Mouse (Mus musculus) heart, embryonic 15.5 days (tissue): Measurements from ENCODE around the gene Adam8. TPM values are rescaled to one million over a fixed set of nuclear protein-coding genes. Genes with fewer than 3 reads are reported as not detected.

Experiments used
- ATAC-seq: fragments of 200-750 bp; cut with Nextera tagmentation; replicated peaks from 2 replicates; pipeline ENCODE4 v1.8.0; 2017; ENCODE audit warnings: low read depth, moderate TSS enrichment; ENCODE audit not compliant: insufficient number of reproducible peaks, insufficient read depth, low FRiP score
- H3K27ac ChIP-seq: fragments of 300-500 bp; sonication (generic); 2 replicates; pipeline ENCODE4 v1.5.1; 2015; ENCODE audit warnings: mild to moderate bottlenecking, inconsistent platforms
- H3K27me3 ChIP-seq: fragments of 300-500 bp; sonication (generic); 2 replicates; pipeline ENCODE4 v1.6.1; 2015; ENCODE audit warnings: inconsistent platforms
- H3K36me3 ChIP-seq: fragments of 300-500 bp; sonication (generic); 2 replicates; pipeline ENCODE4 v1.6.1; 2015; ENCODE audit warnings: mild to moderate bottlenecking, inconsistent platforms
- H3K4me1 ChIP-seq: fragments of 300-500 bp; sonication (generic); replicated peaks from 2 replicates; pipeline ENCODE4 v1.6.1; 2015; ENCODE audit warnings: inconsistent platforms
- H3K4me2 ChIP-seq: fragments of 300-500 bp; sonication (generic); 2 replicates; pipeline ENCODE4 v1.6.1; 2015; ENCODE audit warnings: inconsistent platforms, mild to moderate bottlenecking, moderate library complexity
- H3K4me3 ChIP-seq: fragments of 300-500 bp; sonication (generic); 2 replicates; pipeline ENCODE4 v1.5.1; 2015; ENCODE audit warnings: mild to moderate bottlenecking, inconsistent platforms
- H3K9ac ChIP-seq: fragments of 300-500 bp; sonication (generic); 2 replicates; pipeline ENCODE4 v1.6.1; 2015; ENCODE audit warnings: mild to moderate bottlenecking, inconsistent platforms
- H3K9me3 ChIP-seq: fragments of 300-500 bp; sonication (generic); replicated peaks from 2 replicates; pipeline ENCODE4 v1.6.1; 2016; ENCODE audit warnings: inconsistent platforms
- WGBS: fragments of 180-500 bp; shearing (Covaris S2); methylation state at CpG from one replicate; pipeline ENCODE4 v1.1.7; 2015; ENCODE audit warnings: mixed read lengths; 5-methylcytosine and 5-hydroxymethylcytosine counted together
- polyA plus RNA-seq: library from polyadenylated mRNA; unstranded; fragments of >200 nt; fragmentation: Nextera tagmentation; extraction: Ambion mirVana; gene quantifications from 2 replicates; pipeline ENCODE4 v1.2.1, GENCODE M21; 2015

Adam8 gene
- 1.3 and 3.1 TPM in 2 replicates for polyA plus RNA-seq

DNA sequence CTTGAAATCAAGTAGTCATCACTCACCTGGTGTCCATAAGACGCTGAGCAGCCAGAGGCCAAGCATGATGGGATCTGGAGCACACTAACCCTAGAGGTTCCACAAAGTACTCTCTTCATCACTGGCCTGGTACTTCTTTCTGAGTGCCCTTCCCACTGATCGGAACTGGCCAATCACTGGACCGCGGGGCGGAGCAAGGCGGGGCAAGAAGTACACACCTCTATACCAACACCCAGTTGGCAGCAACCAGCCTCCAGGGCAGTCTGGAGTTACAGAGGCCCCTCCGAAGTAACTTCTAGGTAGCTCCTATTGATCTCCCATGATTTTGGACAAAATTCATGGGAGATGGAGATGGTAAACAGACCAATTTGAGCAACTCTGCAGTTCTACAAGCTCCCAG is at the start of gene Adam8:
TSS of gene Adam8 (minus strand) at position 157 of the 400 bp plus-strand sequence.
- no peaks in the 10 kb centered on the region for H3K4me1 ChIP-seq
- H3K9me3 ChIP-seq, result no peaks in the 10 kb centered on the region
- no peak within 1 kb of the TSS for H3K4me2 ChIP-seq
- H3K9ac ChIP-seq, result no peak within 1 kb of the TSS
- no peak within 1 kb of the TSS for H3K27ac ChIP-seq
- 0 out of 2 replicates have a peak, but pooled peaks cover 3% of the 10 kb centered on the region for H3K27me3 ChIP-seq
- H3K4me3 ChIP-seq, result no peak within 1 kb of the TSS
- WGBS, result 25% methylated on average over 7 of the region's 7 CpGs
- peaks cover 16% of the 10 kb centered on the region; the same call in 1 of the 2 replicates for H3K36me3 ChIP-seq
- ATAC-seq, result no peak; the same call in 1 of the 2 replicates

- H3K27me3 ChIP-seq, result no peaks in the 10 kb centered on the region
- ATAC-seq, result no peak
- WGBS, result 51% methylated on average over 3 of the region's 3 CpGs
These were observed 44.8 kb upstream of the Adam8 start for GRCm38 (mm10) chr7:140037171-140037555.

DNA sequence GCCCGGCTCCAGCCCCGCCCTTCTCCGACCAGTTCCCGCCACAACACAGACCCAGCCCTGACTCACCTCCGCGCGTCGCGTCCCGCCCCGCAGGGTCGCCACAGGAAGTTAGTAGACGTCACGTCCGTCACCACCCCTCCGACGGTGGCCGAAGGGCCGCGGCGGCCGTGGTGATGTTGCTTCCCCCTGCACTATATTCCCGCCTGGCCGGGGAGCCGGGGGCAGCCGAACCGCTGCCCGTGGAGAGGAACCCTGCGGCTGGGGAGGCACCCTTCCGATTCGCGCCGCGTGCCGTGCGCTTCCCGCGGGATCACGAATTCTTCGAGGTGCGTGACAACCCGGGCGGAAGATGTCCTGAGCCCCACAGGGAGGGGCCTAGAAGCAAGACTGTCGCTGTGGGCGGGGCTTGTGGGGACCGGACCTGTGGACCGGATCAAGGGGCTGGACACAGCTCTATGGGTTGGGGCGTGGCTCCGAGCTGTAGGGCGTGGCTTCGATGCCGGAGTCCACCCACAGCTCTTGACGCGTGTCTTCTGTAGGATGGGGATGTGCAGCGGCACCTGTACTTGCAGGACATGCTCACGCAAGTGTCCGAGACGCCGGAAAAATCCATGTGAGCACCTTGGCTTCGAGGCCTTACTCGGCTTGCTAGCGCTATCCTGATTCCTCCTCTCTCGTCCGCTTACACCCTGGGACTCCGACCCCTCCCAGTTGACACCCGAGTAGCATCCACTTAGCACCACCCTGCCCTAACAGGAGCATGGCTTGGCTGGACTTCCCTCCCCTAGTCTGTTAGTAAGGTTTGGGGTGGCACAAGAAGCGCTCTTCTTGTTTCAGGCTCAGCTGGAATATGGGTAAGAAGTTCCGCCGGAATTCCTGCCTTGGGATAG is 44.2 kb upstream of the Adam8 start, which contains the start of the genes Zfp511 and Tubgcp2:
TSS of gene Zfp511 (plus strand) at position 111 of the 890 bp plus-strand sequence.
TSS of gene Tubgcp2 (minus strand) at position 389 of the 890 bp plus-strand sequence.
- Histone ChIP-seq H3K4me2 (peak within 1 kb of the TSS; percentile 96), H3K4me3 (peak within 1 kb of the TSS; percentile 81), H3K36me3 (peaks cover 29% of the 10 kb centered on the region), H3K27me3 (no peaks in the 10 kb centered on the region), H3K9ac (peak within 1 kb of the TSS; percentile 83), H3K27ac (peak within 1 kb of the TSS; percentile 90), H3K9me3 (no peaks in the 10 kb centered on the region), H3K4me1 (peaks cover 22% of the 10 kb centered on the region)
- 1% methylated on average over 68 of the region's 69 CpGs for WGBS
- ATAC-seq, result peak; percentile 98

More at GRCm38 (mm10) chr7:140037171-140037555, 44.8 kb upstream of the Adam8 start:
- H3K27ac ChIP-seq, result no peak overlapping the region
- H3K4me2 ChIP-seq, result peak overlapping the region; percentile 96
- peak overlapping the region; percentile 83; the same call in 1 of the 2 replicates for H3K9ac ChIP-seq
- no peaks in the 10 kb centered on the region for H3K9me3 ChIP-seq
- H3K36me3 ChIP-seq, result peaks cover 23% of the 10 kb centered on the region
- peak overlapping the region; percentile 81 for H3K4me3 ChIP-seq
- H3K4me1 ChIP-seq, result peaks cover 22% of the 10 kb centered on the region

GRCm38 (mm10) chr7:140035456-140035855 is 43.1 kb upstream of the Adam8 start:
- no peaks in the 10 kb centered on the region for H3K27me3 ChIP-seq
- peak overlapping the region; percentile 90 for H3K27ac ChIP-seq
- peak overlapping the region; percentile 96 for H3K4me2 ChIP-seq
- no peak for ATAC-seq
- 19% methylated on average over 7 of the region's 7 CpGs for WGBS
- H3K4me1 ChIP-seq, result peaks cover 22% of the 10 kb centered on the region
- H3K36me3 ChIP-seq, result peaks cover 35% of the 10 kb centered on the region
- H3K9ac ChIP-seq, result peak overlapping the region; percentile 83
- peak overlapping the region; percentile 81 for H3K4me3 ChIP-seq
- no peaks in the 10 kb centered on the region for H3K9me3 ChIP-seq

- no peak overlapping the region for H3K9ac ChIP-seq
- no peak overlapping the region for H3K4me2 ChIP-seq
- H3K27me3 ChIP-seq, result no peaks in the 10 kb centered on the region
- H3K4me3 ChIP-seq, result no peak overlapping the region
- H3K9me3 ChIP-seq, result no peaks in the 10 kb centered on the region
- H3K27ac ChIP-seq, result no peak overlapping the region
- peaks cover 22% of the 10 kb centered on the region for H3K4me1 ChIP-seq
- H3K36me3 ChIP-seq, result peaks cover 45% of the 10 kb centered on the region
- whole genome bisulfite sequencing, result 93% methylated on average over 9 of the region's 9 CpGs
- no peak for ATAC-seq
These were observed 41.0 kb upstream of the Adam8 start for GRCm38 (mm10) chr7:140033386-140033785.

- no peak overlapping the region for H3K4me2 ChIP-seq
- H3K4me1 ChIP-seq, result peaks cover 21% of the 10 kb centered on the region
- no peak overlapping the region for H3K9ac ChIP-seq
- no peaks in the 10 kb centered on the region for H3K27me3 ChIP-seq
- H3K27ac ChIP-seq, result no peak overlapping the region
- no peak overlapping the region for H3K4me3 ChIP-seq
- 92% methylated on average over 10 of the region's 10 CpGs for WGBS
- no peak for ATAC-seq
- peaks cover 51% of the 10 kb centered on the region for H3K36me3 ChIP-seq
- H3K9me3 ChIP-seq, result no peaks in the 10 kb centered on the region
These were observed 40.0 kb upstream of the Adam8 start for GRCm38 (mm10) chr7:140032366-140032765.

DNA sequence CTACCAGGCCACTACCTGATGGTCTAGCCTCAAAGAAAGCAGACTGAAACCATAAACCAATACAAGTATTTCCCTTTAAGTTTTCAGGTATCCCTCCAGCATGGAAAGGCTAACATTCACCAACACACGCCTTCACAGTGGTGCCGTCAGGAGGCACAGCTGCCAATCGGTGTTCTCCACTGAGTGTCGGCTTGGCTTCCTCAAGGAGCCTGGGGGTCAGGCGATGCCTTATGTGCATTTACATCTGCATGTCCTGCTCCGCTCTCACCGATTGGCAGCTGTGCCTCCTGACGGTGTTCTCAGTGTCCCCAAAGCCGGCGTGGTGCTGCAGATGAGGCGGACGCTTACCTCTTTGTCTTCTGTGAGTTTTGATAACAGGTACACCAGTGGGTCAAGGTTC is 39.4 kb upstream of the Adam8 start:
- H3K36me3 ChIP-seq, result peaks cover 51% of the 10 kb centered on the region
- 94% methylated on average over 12 of the region's 12 CpGs for WGBS
- no peak for ATAC-seq

DNA sequence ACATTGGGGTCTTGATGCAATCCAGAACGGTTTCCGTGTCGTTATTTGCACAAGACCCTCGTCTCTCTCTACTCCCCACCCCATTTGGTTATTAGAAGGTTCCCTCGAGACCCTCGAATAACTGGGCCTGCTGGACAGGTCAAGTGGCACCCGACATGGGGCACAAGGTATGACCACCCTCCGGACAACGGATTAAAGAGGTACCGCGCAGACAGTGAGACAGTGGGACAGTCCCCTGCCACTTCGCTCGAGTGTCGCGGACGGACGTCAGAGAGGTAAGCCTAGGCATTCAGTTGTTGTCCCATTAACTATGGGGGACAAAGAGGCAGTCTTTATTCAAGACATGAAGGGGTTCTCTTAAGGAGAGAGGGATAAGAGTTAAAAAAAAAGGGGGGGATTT is 19.0 kb upstream of the Adam8 start:
- Histone ChIP-seq H3K36me3 (peaks cover 16% of the 10 kb centered on the region; the same call in 1 of the 2 replicates), H3K4me2 (no peak overlapping the region), H3K27me3 (no peaks in the 10 kb centered on the region), H3K27ac (no peak overlapping the region), H3K9ac (no peak overlapping the region), H3K9me3 (no peaks in the 10 kb centered on the region), H3K4me1 (no peaks in the 10 kb centered on the region), H3K4me3 (no peak overlapping the region)
- 95% methylated on average over 17 of the region's 17 CpGs for WGBS
- no peak for ATAC-seq

More for the DNA sequence above, 39.4 kb upstream of the Adam8 start:
- Histone ChIP-seq H3K27ac (no peak overlapping the region), H3K27me3 (no peaks in the 10 kb centered on the region), H3K9me3 (no peaks in the 10 kb centered on the region), H3K4me1 (peaks cover 15% of the 10 kb centered on the region), H3K9ac (no peak overlapping the region), H3K4me3 (no peak overlapping the region), H3K4me2 (no peak overlapping the region)

DNA sequence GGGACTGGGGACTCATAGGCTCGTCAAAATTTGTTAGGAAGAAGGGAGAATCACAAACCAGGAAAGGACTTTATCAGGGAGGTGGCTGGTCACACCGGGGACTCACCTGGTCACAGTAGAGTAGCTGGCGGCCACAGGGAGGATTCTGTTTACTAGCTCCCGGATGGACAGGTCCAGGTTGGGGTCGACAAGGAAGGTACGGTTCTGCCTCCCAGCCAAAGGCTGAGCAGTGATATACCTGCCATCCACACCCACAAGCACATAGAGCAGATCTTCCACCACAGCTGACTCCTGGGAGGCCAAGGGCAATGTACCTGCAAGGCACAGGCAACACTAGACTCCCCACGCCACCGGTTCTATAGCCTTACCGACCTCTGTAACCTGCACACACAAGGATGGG is 15.4 kb upstream of the Adam8 start:
- no peaks in the 10 kb centered on the region for H3K4me1 ChIP-seq
- 92% methylated on average over 9 of the region's 9 CpGs for WGBS
- H3K36me3 ChIP-seq, result peaks cover 33% of the 10 kb centered on the region
- no peak overlapping the region for H3K4me3 ChIP-seq
- H3K27ac ChIP-seq, result no peak overlapping the region
- H3K4me2 ChIP-seq, result no peak overlapping the region
- H3K9ac ChIP-seq, result no peak overlapping the region
- H3K27me3 ChIP-seq, result no peaks in the 10 kb centered on the region
- H3K9me3 ChIP-seq, result no peaks in the 10 kb centered on the region
- ATAC-seq, result no peak

DNA sequence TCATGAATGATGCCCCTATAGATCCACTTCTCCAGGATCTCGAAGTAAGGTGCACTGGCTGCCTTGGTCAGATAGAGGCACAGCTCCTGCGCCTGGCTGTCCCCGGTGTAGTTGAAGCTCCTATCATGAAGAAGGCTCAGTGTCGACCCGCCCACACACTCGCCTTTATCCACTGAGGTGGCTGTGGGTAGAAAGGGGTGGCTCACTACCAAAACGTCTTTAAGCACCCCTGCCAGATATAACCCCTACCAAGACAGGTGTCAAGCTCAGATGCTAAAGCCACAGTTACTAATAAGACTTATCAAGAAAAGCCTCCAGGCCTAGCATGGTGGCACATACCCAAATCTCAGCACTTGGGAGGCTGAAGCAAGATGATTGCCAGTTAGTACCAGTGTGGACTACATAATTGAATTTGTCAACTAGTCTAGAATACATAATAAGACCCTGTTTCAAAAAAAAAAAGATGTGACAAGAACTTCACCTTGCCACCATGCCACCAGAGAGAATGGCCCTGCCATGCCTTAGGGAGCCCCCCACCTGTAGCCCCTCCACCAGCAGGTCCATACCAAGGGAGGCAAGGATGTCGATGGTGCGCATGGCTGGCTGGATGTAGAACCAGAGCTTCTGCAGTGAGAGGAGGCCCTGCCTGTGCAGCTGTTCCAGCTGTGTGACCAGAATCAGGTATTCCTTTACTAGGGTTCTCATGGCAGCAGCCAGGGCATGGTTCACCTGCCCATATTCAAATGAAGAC is 14.7 kb upstream of the Adam8 start:
- H3K4me1 ChIP-seq, result no peaks in the 10 kb centered on the region
- peaks cover 38% of the 10 kb centered on the region for H3K36me3 ChIP-seq
- H3K4me2 ChIP-seq, result no peak overlapping the region
- H3K27me3 ChIP-seq, result no peaks in the 10 kb centered on the region
- ATAC-seq, result no peak
- H3K4me3 ChIP-seq, result no peak overlapping the region
- H3K9me3 ChIP-seq, result no peaks in the 10 kb centered on the region
- 90% methylated on average over 9 of the region's 9 CpGs for WGBS
- no peak overlapping the region for H3K27ac ChIP-seq
- H3K9ac ChIP-seq, result no peak overlapping the region

- H3K4me1 ChIP-seq, result no peaks in the 10 kb centered on the region
- H3K9ac ChIP-seq, result no peak overlapping the region
- no peaks in the 10 kb centered on the region for H3K9me3 ChIP-seq
- H3K4me3 ChIP-seq, result no peak overlapping the region
- H3K36me3 ChIP-seq, result peaks cover 55% of the 10 kb centered on the region
- no peak overlapping the region for H3K27ac ChIP-seq
- no peaks in the 10 kb centered on the region for H3K27me3 ChIP-seq
- no peak overlapping the region for H3K4me2 ChIP-seq
- ATAC-seq, result no peak
- 89% methylated on average over 8 of the region's 8 CpGs for whole genome bisulfite sequencing
These were observed 12.3 kb upstream of the Adam8 start for GRCm38 (mm10) chr7:140004666-140005065.
